Mouse (Mus musculus): ENCODE results near the gene Wbp1l.

Gene Wbp1l

GRCm38 (mm10) chr19:46599375-46600256 lies 732 bp downstream of the Wbp1l start:
- peak; percentile 95 for DNase-seq

- peak; percentile 91 for DNase-seq
These were observed 1.5 kb downstream of the Wbp1l start for GRCm38 (mm10) chr19:46600371-46600770.

GRCm38 (mm10) chr19:46601491-46601890 lies 2.6 kb downstream of the Wbp1l start:
- DNase-seq, result peak; percentile 96

GRCm38 (mm10) chr19:46602406-46602805 lies 3.5 kb downstream of the Wbp1l start:
- no peak for DNase-seq

GRCm38 (mm10) chr19:46606718-46607117 lies 7.8 kb downstream of the Wbp1l start:
- DNase-seq, result no peak

GRCm38 (mm10) chr19:46607424-46607823 lies 8.5 kb downstream of the Wbp1l start:
- DNase-seq, result peak; percentile 93

- no peak for DNase-seq
These were observed 9.3 kb downstream of the Wbp1l start for GRCm38 (mm10) chr19:46608158-46608557.

- DNase-seq, result no peak
These were observed 17.5 kb downstream of the Wbp1l start for GRCm38 (mm10) chr19:46616378-46616777.

GRCm38 (mm10) chr19:46617361-46617760 lies 18.5 kb downstream of the Wbp1l start:
- DNase-seq, result no peak

- peak; percentile 94 for DNase-seq
These were observed 19.4 kb downstream of the Wbp1l start for GRCm38 (mm10) chr19:46618322-46618721.

GRCm38 (mm10) chr19:46619001-46619400 lies 20.1 kb downstream of the Wbp1l start:
- DNase-seq, result peak; percentile 96

GRCm38 (mm10) chr19:46619518-46619917 lies 20.6 kb downstream of the Wbp1l start:
- peak; percentile 89 for DNase-seq

- DNase-seq, result peak; percentile 94
These were observed 21.3 kb downstream of the Wbp1l start for GRCm38 (mm10) chr19:46620016-46620808.

- DNase-seq, result peak; percentile 89
These were observed 22.6 kb downstream of the Wbp1l start for GRCm38 (mm10) chr19:46621236-46622183.

GRCm38 (mm10) chr19:46622659-46623193 lies 23.8 kb downstream of the Wbp1l start:
- peak; percentile 93 for DNase-seq

GRCm38 (mm10) chr19:46623194-46623667 lies 24.3 kb downstream of the Wbp1l start:
- peak; percentile 97 for DNase-seq

GRCm38 (mm10) chr19:46623790-46624772 lies 25.2 kb downstream of the Wbp1l start:
- peak; percentile 98 for DNase-seq

GRCm38 (mm10) chr19:46625015-46625414 lies 26.1 kb downstream of the Wbp1l start:
- peak; percentile 92 for DNase-seq

GRCm38 (mm10) chr19:46625519-46625918 lies 26.6 kb downstream of the Wbp1l start:
- DNase-seq, result no peak

- DNase-seq, result peak; percentile 96
These were observed 29.5 kb downstream of the Wbp1l start for GRCm38 (mm10) chr19:46628403-46628802.

- DNase-seq, result peak; percentile 91
These were observed 30.9 kb downstream of the Wbp1l start for GRCm38 (mm10) chr19:46629807-46630206.

All from heart, adult 11 months (tissue).